In the genomic region with DNA sequence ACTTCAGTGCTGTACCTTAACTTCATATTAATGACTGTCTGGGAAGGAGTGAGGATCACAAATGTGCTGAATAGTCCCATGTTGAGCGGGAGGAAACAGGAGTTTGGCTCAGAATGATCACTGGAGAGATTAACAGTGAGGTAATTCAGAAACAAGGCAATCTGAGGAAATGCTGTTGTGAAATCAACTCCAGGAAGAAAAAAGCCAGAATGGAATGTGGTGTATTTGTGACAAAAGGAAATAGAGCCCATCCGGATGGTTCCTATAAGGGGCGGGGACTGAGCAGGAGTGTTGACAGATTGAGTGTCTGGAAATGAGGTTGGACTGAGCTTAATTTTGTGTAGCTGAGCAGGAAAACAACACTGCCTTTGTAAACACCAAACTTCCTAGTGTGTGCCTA, we compare ENCODE assay signal across 9 mouse cellular contexts.
DNase-seq lines count a peak whose midpoint lies in the region; TF ChIP-seq lines count a peak whose summit lies in the region.
"Had no signal": no experiment of that assay in that cellular context is flagged by ENCODE, and none has a peak within 500 bp of the region (broad histone marks: within the 10 kb centered on the region; RNA-seq: fewer than 3 reads in every experiment).

No protein-coding gene starts in this region.

- no peak for TF ChIP-seq CTCF in kidney, adult 2 months (conservative IDR thresholded peaks at IDR 0.05; ENCODE audit: insufficient read depth, insufficient read length, low read depth, low read length)

- no peak overlapping the region for H3K4me3 ChIP-seq in kidney, adult 2 months (ENCODE audit: insufficient read depth, low read depth, low read length)
- no peak overlapping the region for H3K4me3 ChIP-seq in myocyte
- H3K4me3 ChIP-seq: stomach, embryonic 15.5 days had no signal

- no peaks in the 10 kb centered on the region for H3K27me3 ChIP-seq in kidney, adult 2 months (replicated peaks; ENCODE audit: control insufficient read depth, insufficient read depth, low read length)
- H3K27me3 ChIP-seq in myocyte (ENCODE audit: control insufficient read depth, insufficient read depth, insufficient read length) = no peaks in the 10 kb centered on the region
- H3K27me3 ChIP-seq: stomach, embryonic 15.5 days had no signal

- no peaks in the 10 kb centered on the region for H3K79me2 ChIP-seq in myocyte (ENCODE audit: control insufficient read depth, insufficient read depth)

- no peak overlapping the region for H3K4me2 ChIP-seq in myocyte (ENCODE audit: low read depth)
- H3K4me2 ChIP-seq: stomach, embryonic 15.5 days had no signal

- WGBS in kidney, adult 2 months = 53% methylated on average over 3 of the region's 3 CpGs

- no peaks in the 10 kb centered on the region for H3K36me3 ChIP-seq in kidney, adult 2 months (ENCODE audit: control insufficient read depth, insufficient read depth, low read length)
- H3K36me3 ChIP-seq in myocyte (ENCODE audit: control insufficient read depth, insufficient read depth) = no peaks in the 10 kb centered on the region
- H3K36me3 ChIP-seq: stomach, embryonic 15.5 days had no signal

- peak; percentile 84 for DNase-seq in kidney, adult 2 months
- DNase-seq in kidney, adult 18-20 months = no peak
- peak; percentile 77 to 80 for DNase-seq in heart, adult 9 months (ENCODE audit: low spot score in 2 of 2)
- peak; percentile 60 for DNase-seq in kidney, postnatal 10 days
- no peak for DNase-seq in ovary, postnatal 36 days (ENCODE audit: low spot score)
- no peak for DNase-seq in ovary, postnatal 10 days (ENCODE audit: low spot score)
- no peak for DNase-seq in spleen, postnatal 4 days (ENCODE audit: low spot score in 2 of 2)

- no peak overlapping the region for H3K27ac ChIP-seq in kidney, adult 2 months (ENCODE audit: insufficient read depth, low read depth, low read length)
- H3K27ac ChIP-seq: stomach, embryonic 15.5 days had no signal

- H3ac ChIP-seq in myocyte (ENCODE audit: control insufficient read depth, insufficient read length) = no peak overlapping the region

- TF ChIP-seq POLR2A in kidney, adult 2 months (IDR thresholded peaks at IDR 0.05; ENCODE audit: low read depth, low read length) = no peak
- TF ChIP-seq POLR2A in myocyte (IDR thresholded peaks at IDR 0.05; ENCODE audit: insufficient read length, low read depth) = no peak

- H3K4me1 ChIP-seq in kidney, adult 2 months (ENCODE audit: control insufficient read depth, insufficient read depth, low read length) = peaks cover 3% of the 10 kb centered on the region; the same call in 1 of the 2 replicates
- H3K4me1 ChIP-seq: stomach, embryonic 15.5 days had no signal

TF ChIP-seq in myocyte, 11 proteins besides CTCF, POLR2A, EP300 and RAD21:
- peak; percentile 78 for TF ChIP-seq CEBPB (IDR thresholded peaks at IDR 0.05; ENCODE audit: insufficient read depth, poor library complexity, severe bottlenecking)
- TF ChIP-seq MAX (IDR thresholded peaks at IDR 0.05; ENCODE audit: low read depth) = no peak

Comparison
In these comparisons a context has a peak if more than half of its experiments do, and no peak if none do; other contexts are left out.
1. DNase-seq: peak in kidney, adult 2 months (single experiment), heart, adult 9 months (2 of 2) and kidney, postnatal 10 days (single experiment); none in kidney, adult 18-20 months (single experiment), ovary, postnatal 36 days (single experiment), ovary, postnatal 10 days (single experiment) and spleen, postnatal 4 days (0 of 2).